Mouse (Mus musculus) gastrocnemius, adult 2 months (tissue): ENCODE measurements around the gene Hlcs. TPM values are rescaled to one million over a fixed set of nuclear protein-coding genes. Genes with fewer than 3 reads are reported as not detected.

Source experiments
- DNase-seq: peaks from one replicate; pipeline ENCODE4 v3.0.0; 2022
- H3K27ac ChIP-seq: fragments of 200-600 bp; 2 replicates; pipeline ENCODE4 v1.8.1; 2022; ENCODE audit warnings: mild to moderate bottlenecking
- H3K4me3 ChIP-seq: fragments of 200-600 bp; 2 replicates; pipeline ENCODE4 v1.8.1; 2022; ENCODE audit warnings: mild to moderate bottlenecking, moderate library complexity
- CTCF ChIP-seq: fragments of 200-600 bp; IDR thresholded peaks from 2 replicates; pipeline ENCODE4 v1.8.1; 2022; ENCODE audit warnings: antibody characterized with exemption, mild to moderate bottlenecking, moderate library complexity
- intact Hi-C: fragments of 180-260 bp; cut with DNase I; formaldehyde crosslinking; loops from one replicate; pipeline ENCODE4 v1.15.1; 2025
- total RNA-seq, 2 experiments: library from RNA; stranded (reverse); gene quantifications; 2 replicates each; pipeline ENCODE4 v1.2.3; 2021

The Hlcs gene
- total RNA-seq, 2 experiments from 2014 or later: 7.5 to 10.3 TPM

- intact Hi-C loops: no loop called here
Measured at GRCm38 (mm10) chr16:94320223-94320622, 6.9 kb upstream of the Hlcs start.

GRCm38 (mm10) chr16:94317752-94318151, 4.4 kb upstream of the Hlcs start:
- TF ChIP-seq CTCF: no peak
- DNase-seq: no peak
- intact Hi-C loops: no loop called here
- Histone ChIP-seq H3K27ac (peak overlapping the region; percentile 48), H3K4me3 (no peak overlapping the region)

More at GRCm38 (mm10) chr16:94320223-94320622, 6.9 kb upstream of the Hlcs start:
- no peak overlapping the region for H3K4me3 ChIP-seq
- no peak for DNase-seq
- H3K27ac ChIP-seq: no peak overlapping the region
- no peak for TF ChIP-seq CTCF

GRCm38 (mm10) chr16:94315215-94315614, 1.8 kb upstream of the Hlcs start:
- no peak for DNase-seq
- Histone ChIP-seq H3K4me3 (no peak overlapping the region), H3K27ac (no peak overlapping the region)
- no peak for TF ChIP-seq CTCF
- intact Hi-C loops: no loop called here

DNA sequence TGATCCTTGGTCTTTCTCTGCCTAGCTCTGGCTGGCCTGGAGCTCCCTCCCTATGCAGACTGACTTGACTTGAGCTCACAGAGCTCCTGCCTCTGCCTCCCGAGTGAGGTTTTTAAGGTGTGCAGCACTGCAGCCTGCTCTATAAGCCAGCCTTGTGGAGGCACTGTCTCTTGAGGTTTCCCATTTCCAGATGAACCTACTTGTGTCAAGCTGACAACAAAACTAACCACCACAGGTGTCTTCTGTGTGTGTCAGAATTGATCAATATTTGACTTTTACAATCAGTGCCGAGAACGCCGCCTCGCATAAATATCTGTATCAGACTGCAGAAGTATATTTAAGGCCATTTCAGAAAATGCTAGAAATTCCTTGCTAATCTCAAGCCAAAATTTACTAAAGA, 1.3 kb upstream of the Hlcs start:
- intact Hi-C loops: loop anchor here (5.0 kb wide), 2 partner anchors 42 to 58 kb away; partner anchors contain the start of genes Pigp and Ttc3

DNA sequence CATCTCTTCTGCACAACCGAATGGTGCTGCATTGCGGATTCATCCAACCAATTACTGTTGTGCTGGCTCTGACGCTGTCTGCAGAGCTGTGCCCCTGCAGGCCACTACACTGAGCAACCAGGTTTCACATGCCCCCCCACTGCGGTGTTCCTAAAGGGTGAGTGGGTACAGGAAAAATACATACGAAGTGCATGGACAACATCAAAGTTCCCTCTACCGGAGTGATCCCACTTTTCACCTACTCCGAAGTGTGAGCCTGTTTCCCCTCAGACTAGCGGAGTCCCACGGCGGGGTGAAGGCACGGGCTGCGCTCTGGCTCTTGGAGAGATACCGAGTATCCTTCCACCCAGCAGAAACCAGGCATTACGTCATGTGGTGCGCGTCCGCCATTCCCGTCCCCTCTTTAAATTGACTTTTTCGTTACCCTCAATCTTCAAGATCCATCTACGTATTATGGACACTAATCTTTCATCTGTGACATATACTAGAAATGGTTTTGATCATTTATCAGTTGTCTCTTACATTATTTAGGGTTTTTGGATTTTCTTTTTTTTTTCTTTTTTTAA, 625 bp downstream of the Hlcs start:
- Histone ChIP-seq H3K4me3 (peak overlapping the region; percentile 95), H3K27ac (peak overlapping the region; percentile 100)
- intact Hi-C loops: loop anchor here (1.0 to 5.0 kb wide), 3 partner anchors 23 to 60 kb away; partner anchors contain the start of genes Pigp and Ttc3
- TF ChIP-seq CTCF: peak; percentile 35
- DNase-seq: peak; percentile 86

More for the DNA sequence above, 1.3 kb upstream of the Hlcs start:
- no peak overlapping the region for H3K27ac ChIP-seq
- no peak overlapping the region for H3K4me3 ChIP-seq
- DNase-seq: no peak
- no peak for TF ChIP-seq CTCF

GRCm38 (mm10) chr16:94311931-94312330, 1.4 kb downstream of the Hlcs start:
- intact Hi-C loops: loop anchor here (5.0 kb wide), 2 partner anchors 40 to 60 kb away; partner anchors contain the start of genes Pigp and Ttc3
- Histone ChIP-seq H3K27ac (peak overlapping the region; percentile 100), H3K4me3 (peak overlapping the region; percentile 95)
- TF ChIP-seq CTCF: no peak
- DNase-seq: no peak

- Histone ChIP-seq H3K27ac (peak overlapping the region; percentile 100), H3K4me3 (peak overlapping the region; percentile 95)
- intact Hi-C loops: loop anchor here (5.0 kb wide), 2 partner anchors 39 to 61 kb away; partner anchors contain the start of genes Pigp and Ttc3
- no peak for DNase-seq
- no peak for TF ChIP-seq CTCF
Measured at GRCm38 (mm10) chr16:94311416-94311815, 2.0 kb downstream of the Hlcs start.

DNA sequence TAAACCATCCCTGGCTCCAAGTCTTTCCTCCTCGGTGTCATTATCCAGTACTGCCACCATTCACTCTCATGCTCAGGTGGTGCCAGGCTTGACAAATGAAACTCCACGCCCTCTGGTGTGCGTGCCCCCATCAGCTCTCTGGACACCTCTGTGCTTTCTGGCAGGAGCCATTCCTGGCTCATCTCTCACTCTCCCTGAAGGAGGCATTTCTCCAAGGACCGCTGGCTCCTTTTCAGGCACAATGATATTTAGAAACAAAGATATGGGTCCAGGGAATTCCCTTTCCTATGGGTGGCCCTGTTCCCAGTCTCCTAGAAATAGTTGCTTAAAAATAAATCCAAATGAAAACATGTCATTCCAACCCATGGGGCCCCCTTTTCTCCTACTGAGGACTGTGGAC, 4.3 kb downstream of the Hlcs start:
- Histone ChIP-seq H3K4me3 (no peak overlapping the region), H3K27ac (peak overlapping the region; percentile 56; the same call in 1 of the 2 replicates)
- TF ChIP-seq CTCF: no peak
- intact Hi-C loops: no loop called here
- DNase-seq: peak; percentile 42

- intact Hi-C loops: no loop called here
- Histone ChIP-seq H3K4me3 (peak overlapping the region; percentile 7; the same call in 1 of the 2 replicates), H3K27ac (peak overlapping the region; percentile 43)
- no peak for DNase-seq
- TF ChIP-seq CTCF: no peak
Measured at GRCm38 (mm10) chr16:94307942-94308341, 5.4 kb downstream of the Hlcs start.

GRCm38 (mm10) chr16:94307526-94307925, 5.8 kb downstream of the Hlcs start:
- H3K4me3 ChIP-seq: peak overlapping the region; percentile 7; the same call in 1 of the 2 replicates
- intact Hi-C loops: no loop called here
- TF ChIP-seq CTCF: no peak
- DNase-seq: no peak
- peak overlapping the region; percentile 43; the same call in 1 of the 2 replicates for H3K27ac ChIP-seq

DNA sequence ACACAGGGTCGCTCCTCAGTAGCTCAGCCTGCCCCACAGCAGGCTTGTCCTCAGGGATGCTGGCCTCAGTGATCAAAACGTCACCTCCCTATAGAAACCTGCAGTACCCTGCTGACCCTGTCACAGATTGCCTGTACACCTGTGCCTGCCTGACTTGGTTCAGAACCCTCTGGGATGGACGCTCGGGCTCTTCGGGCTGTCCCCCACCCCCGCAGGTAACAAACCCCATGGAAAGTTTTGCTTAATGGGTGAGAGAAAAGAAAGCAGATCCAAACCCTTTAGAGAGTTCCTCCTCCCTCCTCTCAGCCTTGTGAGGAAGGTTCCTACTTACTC, 10.2 kb downstream of the Hlcs start:
- intact Hi-C loops: no loop called here
- TF ChIP-seq CTCF: no peak
- Histone ChIP-seq H3K4me3 (peak overlapping the region; percentile 71), H3K27ac (peak overlapping the region; percentile 92)
- DNase-seq: no peak

GRCm38 (mm10) chr16:94302274-94303202, 10.8 kb downstream of the Hlcs start:
- intact Hi-C loops: no loop called here
- Histone ChIP-seq H3K27ac (peak overlapping the region; percentile 92), H3K4me3 (peak overlapping the region; percentile 71)
- peak; percentile 67 for DNase-seq
- TF ChIP-seq CTCF: peak; percentile 24; the same call in 1 of the 2 replicates

DNA sequence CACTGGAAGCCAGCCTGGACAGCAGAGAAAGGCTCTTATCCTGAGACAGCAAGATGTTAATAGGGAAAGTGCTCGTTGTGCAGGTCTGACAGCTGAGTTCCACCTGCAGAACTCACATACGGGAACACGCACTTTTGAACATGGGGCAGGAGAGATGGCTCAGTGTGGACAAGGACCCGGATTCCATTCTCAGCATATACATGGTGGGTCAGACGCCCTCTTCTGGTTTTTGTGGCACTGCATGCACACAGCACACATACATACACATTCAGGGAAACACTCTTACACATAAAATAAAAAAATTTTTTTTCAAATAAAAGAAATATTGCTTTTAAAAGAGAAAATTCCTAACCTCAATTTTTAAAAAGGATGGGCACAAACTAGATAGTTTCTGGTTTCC, 11.7 kb downstream of the Hlcs start:
- TF ChIP-seq CTCF: peak; percentile 19; the same call in 1 of the 2 replicates
- peak overlapping the region; percentile 71 for H3K4me3 ChIP-seq
- H3K27ac ChIP-seq: peak overlapping the region; percentile 92
- intact Hi-C loops: loop anchor here (2.0 kb wide), 1 partner anchor 33 kb away; no protein-coding TSS in a partner anchor
- DNase-seq: no peak
